Mouse (Mus musculus) bone marrow macrophage, adult 2 months (primary cell): Measurements from ENCODE around the gene Bdkrb1.

Experiments used
- CTCF ChIP-seq: IDR thresholded peaks from 2 replicates; pipeline ENCODE4 v1.5.1; 2012; ENCODE audit warnings: low read depth, mild to moderate bottlenecking, low read length, moderate library complexity
- POLR2A ChIP-seq: IDR thresholded peaks from 2 replicates; pipeline ENCODE4 v1.6.1; 2012; ENCODE audit warnings: mild to moderate bottlenecking, low read depth, low read length, borderline replicate concordance

DNA sequence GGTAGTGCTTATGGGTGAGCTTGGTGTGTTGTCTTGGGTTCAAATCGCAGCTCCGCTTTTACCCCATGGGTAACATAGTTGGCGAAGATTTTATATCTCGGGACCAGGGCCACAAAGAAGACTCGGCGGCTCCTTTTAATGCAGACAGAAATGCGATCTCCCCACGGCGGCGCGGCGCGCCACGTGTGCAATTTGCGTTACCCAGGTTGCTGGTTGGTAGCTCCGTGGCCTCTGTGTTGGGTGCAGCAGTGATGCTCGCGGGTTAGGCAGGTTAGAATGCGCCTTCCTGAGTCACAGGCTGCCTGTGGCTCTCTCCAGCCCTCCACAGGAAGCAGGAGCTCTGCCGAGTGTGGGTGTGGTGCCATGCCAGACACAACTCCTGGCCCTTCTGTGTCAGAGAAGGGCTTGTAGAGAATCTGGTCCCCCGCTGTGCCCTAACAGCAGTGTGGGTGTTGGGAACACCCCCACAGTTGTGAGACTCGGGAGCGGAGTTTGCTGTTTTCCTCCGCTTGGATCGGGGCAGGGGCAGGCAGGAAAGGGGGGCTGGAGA lies 39.1 kb upstream of the Bdkrb1 start:
- TF ChIP-seq CTCF = no peak
- TF ChIP-seq POLR2A = no peak
